Mouse (Mus musculus): Measurements from ENCODE around the gene Veph1. TPM values are rescaled to one million over a fixed set of nuclear protein-coding genes. Genes with fewer than 3 reads are reported as not detected.

Gene Veph1
- total RNA-seq, 1 experiment from 2014 or later, result not detected

- no peak for DNase-seq
Measured at GRCm38 (mm10) chr3:66101074-66101473, 195.6 kb downstream of the Veph1 start.

- no peak for DNase-seq
Measured at GRCm38 (mm10) chr3:66091746-66092145, 204.9 kb downstream of the Veph1 start.

- DNase-seq, result no peak
Measured at GRCm38 (mm10) chr3:66087608-66088007, 209.0 kb downstream of the Veph1 start.

DNA sequence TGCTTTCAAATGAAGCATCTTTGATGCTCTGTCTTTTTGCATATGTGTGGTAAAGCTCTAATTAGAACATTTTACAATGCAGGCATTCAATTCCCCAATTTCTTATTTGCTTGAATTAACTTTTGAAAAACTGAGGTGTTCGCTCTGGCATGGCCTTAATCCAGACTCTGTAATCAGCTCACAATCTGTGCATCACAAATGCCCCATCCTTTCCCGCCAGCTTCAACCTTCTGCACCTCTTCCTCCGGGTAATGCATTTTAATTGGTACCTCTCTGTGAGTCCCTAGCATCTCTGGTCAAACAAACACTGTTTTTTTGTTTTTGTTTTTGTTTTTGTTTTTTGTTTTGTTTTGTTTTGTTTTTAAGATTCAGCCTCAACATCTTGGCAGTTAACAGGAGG lies 212.8 kb downstream of the Veph1 start:
- no peak for DNase-seq

DNA sequence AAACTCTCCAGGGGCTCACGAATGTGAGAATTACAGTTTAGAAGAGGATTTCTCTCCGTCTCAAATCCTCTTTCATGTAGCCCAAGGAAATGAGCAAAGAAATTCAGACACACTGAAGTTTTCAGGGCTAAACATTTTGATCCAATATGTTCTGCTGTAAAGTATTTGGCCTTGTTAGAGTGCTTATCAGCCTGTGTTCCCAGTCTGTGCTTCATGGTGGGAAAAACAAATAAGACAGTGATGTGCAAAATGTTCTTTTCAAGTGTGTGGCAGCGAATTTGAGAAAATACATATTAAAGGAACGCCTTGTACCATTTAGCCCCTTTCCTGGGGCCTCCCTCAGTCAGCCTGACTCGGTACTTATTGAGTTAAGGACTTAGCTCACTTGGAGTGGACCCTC lies 213.2 kb downstream of the Veph1 start:
- DNase-seq, result no peak

DNA sequence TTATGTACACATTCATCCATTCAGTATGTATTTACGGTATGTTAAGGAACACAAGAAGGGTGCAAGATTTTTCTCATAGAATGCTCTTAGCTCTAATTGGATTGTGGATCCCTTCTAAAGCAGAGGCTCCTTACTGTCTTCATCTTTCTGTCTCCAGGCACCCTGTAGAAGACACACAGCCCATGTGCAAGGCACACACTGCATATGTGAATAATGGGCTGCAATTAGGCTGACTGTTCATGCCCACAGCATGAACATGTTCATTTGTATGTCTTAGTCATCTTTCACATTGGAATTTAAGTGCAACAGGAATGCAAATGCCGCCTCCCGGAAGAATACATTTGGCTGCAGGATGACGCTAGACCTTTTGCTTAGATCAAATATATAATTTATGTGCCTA lies 213.7 kb downstream of the Veph1 start:
- DNase-seq, result no peak

- no peak for DNase-seq
Measured at GRCm38 (mm10) chr3:66081363-66081736, 215.3 kb downstream of the Veph1 start.

GRCm38 (mm10) chr3:66080631-66081362 lies 215.8 kb downstream of the Veph1 start:
- no peak for DNase-seq

GRCm38 (mm10) chr3:66079886-66080285 lies 216.8 kb downstream of the Veph1 start:
- peak; percentile 23 for DNase-seq

DNA sequence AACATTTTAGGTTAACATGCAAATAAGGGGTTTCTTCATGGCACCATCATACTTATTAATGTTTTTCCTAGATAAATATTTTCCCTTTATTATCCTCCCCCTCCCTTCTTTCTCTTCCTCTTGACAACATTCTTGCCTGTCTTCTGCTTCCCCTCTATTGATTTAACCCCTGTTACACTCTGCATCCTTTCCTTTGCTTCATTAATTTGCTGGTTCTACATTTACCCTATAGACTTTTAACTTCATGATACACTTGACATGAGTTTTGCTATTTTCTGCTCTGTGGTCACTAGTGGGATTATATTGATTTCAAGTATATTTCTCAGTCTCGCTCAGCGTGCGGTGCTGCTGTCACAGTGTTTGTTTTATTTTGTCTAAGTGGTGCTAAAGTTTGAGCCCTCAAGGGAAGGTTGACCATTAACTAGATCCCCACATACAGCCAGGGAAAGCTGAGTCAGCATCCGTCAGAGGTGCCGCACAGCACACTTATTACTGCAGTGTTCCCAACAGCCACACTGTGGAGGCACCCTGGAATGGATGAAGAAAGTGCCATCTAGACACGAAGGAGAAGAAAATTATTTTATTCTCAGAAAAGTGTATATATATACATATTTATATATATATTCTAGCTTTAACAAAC lies 217.6 kb downstream of the Veph1 start:
- no peak for DNase-seq

DNA sequence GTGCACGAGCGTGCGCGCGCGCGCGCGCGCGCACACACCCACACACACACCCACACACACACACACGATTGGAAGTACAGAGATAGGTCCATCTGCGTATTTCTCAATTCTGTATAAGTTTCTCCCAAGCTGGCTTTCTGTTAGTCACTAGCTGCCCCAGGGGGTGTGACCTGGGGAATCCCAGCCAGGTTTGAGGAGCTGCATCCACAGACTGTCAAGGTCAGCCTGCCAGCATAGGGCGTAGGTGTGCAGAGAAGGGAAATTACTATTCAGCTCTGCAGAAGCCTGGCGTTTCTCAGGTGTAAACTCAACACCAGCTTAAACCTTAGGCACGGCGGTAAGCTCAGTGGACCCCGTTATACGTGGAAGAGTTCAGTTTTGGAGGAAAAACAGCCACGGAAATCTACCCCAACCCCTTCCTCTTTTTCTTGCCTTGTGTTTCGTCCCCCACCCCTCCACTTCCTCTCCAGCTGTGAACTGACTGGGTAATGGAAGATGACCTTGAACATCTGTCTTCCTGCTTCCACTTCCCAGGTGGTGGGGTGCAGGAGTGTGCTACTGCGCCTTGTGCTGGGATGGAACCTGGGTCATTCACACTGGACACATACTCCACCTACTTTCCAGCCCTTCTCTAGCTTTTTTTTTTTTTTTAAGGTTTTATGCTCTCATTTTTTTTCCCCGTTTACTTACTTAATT lies 218.5 kb downstream of the Veph1 start:
- peak; percentile 62 for DNase-seq

GRCm38 (mm10) chr3:66070274-66070673 lies 226.4 kb downstream of the Veph1 start:
- no peak for DNase-seq

DNA sequence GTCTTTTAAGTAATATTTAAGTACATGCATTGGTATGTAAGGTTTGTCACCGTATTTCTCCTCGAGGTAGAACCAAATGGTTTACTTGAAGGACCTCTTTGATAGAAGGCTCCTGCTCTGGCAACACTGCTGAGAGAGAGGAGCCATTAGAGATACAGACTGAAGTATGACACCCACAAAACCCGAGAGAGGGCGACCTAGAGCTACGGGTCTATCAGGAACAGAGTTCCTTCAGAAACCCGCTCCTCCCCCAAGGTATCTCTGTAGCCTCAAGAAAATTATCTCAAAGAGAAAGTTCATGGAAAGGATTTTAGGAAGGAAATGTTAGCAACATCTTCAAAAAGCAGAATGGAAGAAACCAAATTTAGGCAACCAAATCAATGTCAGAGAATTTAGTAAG lies 232.8 kb downstream of the Veph1 start:
- DNase-seq, result peak; percentile 30

GRCm38 (mm10) chr3:66056912-66057311 lies 239.7 kb downstream of the Veph1 start:
- DNase-seq, result no peak

GRCm38 (mm10) chr3:66055652-66056051 lies 241.0 kb downstream of the Veph1 start:
- no peak for DNase-seq

DNA sequence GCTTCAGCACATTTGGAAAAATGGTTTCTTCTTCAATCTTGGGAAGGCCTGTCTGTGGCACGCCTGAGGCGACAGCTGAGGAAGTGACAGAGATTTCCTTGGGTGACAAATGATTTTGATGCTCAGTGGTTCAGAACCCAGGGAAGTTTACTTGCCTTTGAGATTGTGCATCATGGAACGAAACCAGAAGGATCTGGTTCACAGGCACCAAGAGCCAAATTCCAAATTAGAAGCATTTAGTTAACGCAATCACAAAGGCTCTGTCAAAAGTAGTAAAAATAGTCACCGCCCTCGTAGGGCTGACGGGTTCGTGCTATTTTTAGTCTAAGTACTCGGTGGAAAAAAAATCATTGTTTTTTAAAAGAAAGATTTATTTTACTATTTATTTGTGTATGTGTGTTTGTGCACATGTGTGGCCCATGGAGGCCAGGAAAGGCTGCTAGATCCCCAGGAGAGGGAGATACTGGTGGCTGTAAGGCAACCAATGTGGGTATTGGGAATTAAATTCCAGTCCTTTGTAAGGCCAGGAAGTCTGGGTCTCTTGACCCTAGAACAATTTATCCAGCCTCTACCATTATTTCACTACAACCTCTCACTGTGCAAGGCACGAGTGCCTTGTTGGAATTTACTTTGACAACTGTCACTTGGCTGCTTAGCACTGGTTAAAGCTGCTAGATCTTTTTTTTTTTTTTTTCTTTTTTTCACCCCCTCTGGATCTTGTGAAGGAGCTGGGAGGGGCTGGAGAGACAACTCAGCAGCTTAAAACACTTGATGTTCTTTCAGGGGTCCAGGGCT lies 246.3 kb downstream of the Veph1 start:
- no peak for DNase-seq

DNA sequence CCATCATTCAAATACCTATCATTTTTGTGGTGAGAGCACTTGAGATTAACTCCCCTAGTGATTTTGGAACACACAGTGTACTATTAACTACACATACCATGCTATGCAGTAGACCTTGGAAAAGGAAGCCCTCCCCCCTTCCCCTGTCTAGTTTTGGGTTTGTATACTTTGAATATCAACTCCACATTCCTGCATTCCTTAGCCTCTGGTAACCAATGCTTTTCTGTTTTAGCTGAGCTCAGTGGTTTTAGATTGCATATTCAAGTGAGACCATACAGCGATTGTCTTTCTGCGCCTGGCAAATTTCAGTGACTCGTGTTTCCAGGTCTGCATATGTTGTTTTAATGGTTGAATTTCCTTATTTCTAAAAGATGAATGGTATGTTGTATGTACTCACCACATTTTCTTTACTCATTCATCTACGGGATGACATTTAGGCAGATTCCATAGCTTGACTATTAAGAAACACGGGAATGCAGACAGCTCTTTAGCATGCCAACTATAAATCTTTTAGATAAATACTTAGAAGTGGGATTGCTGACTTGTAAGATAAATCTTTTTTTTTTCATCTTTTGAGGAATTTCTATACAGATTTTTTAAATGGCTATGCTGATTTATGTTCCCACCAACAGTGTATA lies 255.7 kb downstream of the Veph1 start:
- DNase-seq, result no peak

GRCm38 (mm10) chr3:66035226-66035625 lies 261.4 kb downstream of the Veph1 start:
- no peak for DNase-seq

DNA sequence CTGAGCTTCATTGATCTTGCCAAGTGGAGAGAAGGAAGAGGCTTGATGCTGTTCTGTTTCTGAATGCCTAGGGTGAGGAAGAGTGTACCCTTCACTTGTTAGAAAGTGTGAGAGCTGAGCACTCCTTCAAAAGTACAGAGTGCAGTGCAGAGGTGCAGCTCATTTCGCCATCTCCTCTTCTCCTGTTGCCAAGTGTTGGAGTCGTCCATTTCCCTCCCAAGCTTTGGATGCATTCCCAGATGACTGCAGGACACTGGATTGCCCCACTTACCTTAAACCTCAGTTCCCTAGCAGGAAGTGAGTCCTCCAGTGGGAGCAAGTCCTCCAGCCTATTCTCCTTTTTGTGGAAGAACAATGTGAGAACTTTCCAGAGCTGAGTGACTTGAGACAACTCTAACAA lies 263.3 kb downstream of the Veph1 start:
- DNase-seq, result no peak

- no peak for DNase-seq
Measured at GRCm38 (mm10) chr3:66025454-66025853, 271.2 kb downstream of the Veph1 start.

DNA sequence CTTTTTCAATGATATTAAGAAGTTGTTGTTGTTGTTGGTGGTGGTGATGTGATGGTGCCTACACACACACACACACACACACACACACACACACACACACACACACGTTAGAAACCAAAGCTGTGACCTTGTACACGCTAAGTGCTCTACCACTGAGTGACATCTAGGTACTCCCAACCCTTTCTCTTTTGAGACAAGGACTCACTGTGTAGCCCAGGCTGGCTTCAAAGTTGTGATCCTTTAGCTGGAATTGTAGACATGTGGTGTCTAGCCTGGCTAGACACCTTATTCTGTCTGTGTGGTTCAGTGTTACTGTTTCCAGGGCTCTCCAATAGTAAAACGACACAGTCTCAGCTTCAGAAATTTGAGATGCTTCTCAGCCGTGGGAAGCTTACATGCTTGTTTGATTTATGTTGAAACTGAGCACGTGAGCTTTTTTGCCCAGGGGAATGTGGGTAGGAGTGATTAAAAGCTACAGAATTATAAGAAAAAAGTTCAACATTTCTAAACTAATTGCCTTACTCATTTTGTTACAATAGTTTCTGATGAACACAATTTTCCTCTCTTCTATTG lies 272.3 kb downstream of the Veph1 start:
- DNase-seq, result no peak

DNA sequence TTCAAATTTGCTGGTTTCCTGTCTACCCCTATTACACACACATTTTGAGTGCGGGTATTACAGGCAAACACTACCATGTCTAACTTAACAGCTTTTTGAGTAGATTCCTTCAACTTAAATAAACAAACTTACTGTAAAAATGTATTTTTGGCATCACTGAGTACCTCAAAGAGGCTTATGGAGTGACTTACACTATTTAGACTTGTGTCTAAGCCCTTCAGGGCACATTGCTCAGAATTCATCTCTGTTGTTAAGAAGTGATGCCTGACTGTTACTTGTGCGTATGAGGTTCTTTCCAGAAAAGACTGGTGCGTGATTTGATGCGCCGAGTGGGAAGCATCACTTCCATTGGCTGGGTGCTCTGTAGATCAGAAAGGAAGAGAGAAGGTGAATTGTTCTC lies 277.5 kb downstream of the Veph1 start:
- DNase-seq, result no peak
